Mouse (Mus musculus) embryo, embryonic 10.5 days (tissue): ENCODE measurements around the gene Cyp4f40.
"Not testable (repeated sequence)": the region's sequence is repeated elsewhere in the genome, so short reads cannot be mapped to it uniquely, and the experiment has no call there.

ENCODE experiments used
- DNase-seq: peaks from one replicate; pipeline ENCODE4 v3.0.0-alpha.2; 2015; ENCODE audit warnings: low spot score

Cyp4f40 gene

DNA sequence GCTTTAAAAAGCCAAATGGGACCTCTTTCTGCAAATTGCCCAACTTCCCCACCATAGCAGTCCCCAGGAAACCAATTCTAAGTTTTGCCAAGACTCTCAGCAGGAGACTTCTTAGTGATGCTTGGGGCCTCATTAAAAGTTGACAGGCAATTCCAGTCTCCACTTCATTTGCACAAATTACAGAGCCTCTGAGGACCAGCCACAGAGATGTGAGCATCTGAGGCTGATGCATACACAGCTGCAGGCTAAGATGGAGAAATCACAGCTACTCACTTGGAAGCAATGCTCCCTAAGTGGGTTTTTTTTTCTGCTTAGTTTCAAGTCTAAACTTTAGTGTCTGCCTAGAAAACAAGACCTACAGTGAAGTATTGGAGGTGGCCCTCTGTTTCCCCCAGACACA is 51.8 kb downstream of the Cyp4f40 start:
- DNase-seq: not testable (repeated sequence)

DNA sequence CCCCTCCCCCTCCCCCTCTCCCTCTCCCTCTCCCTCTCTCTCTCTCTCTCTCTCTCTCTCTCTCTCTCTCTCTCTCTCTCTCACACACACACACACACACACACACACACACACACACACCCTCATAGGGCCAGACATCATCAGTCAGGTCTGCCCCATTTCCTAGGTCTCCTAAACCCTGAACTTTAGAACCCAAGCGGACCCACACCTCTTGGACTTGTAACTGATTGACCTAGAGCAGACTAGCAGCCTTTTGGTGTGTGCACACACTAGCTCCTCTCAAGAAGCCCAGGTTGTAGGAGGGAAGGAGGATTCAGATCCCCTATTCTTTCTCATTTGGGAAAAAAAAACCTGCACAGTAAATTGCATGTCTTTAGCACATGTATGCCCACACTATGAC is 63.5 kb downstream of the Cyp4f40 start:
- DNase-seq: not testable (repeated sequence)

DNA sequence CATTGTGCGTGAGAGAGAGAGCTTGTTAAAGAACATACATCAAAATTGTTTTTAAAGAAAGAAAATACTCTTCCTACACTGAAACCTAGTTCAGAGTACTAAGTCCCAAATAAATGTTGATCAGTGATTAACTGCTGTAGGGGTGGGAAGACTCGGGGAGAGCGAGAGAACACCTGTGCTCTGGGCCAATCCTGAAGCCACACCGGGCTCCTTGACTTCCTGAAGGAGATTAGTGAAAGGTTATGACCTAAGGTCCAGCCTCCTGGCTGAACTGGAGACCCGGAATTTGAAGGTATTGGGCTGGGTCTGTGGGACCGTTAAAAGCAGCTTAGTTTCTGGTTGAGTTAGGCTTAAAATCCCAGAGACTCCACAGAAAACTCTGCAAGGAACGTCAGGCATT is 64.1 kb downstream of the Cyp4f40 start:
- DNase-seq: no peak

DNA sequence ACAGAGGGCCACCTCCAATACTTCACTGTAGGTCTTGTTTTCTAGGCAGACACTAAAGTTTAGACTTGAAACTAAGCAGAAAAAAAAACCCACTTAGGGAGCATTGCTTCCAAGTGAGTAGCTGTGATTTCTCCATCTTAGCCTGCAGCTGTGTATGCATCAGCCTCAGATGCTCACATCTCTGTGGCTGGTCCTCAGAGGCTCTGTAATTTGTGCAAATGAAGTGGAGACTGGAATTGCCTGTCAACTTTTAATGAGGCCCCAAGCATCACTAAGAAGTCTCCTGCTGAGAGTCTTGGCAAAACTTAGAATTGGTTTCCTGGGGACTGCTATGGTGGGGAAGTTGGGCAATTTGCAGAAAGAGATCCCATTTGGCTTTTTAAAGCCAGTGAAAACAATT is 67.7 kb downstream of the Cyp4f40 start:
- DNase-seq: not testable (repeated sequence)
